Mouse (Mus musculus) lung, postnatal 0 days (tissue): ENCODE measurements around the gene Wdr82.

Source experiments
- CTCF ChIP-seq: IDR thresholded peaks from 2 replicates; pipeline ENCODE4 v1.5.1; 2016; ENCODE audit warnings: antibody characterized with exemption, mild to moderate bottlenecking
- EP300 ChIP-seq: IDR thresholded peaks from 2 replicates; pipeline ENCODE4 v1.6.1; 2016; ENCODE audit warnings: antibody characterized with exemption, mild to moderate bottlenecking, control low read depth

DNA sequence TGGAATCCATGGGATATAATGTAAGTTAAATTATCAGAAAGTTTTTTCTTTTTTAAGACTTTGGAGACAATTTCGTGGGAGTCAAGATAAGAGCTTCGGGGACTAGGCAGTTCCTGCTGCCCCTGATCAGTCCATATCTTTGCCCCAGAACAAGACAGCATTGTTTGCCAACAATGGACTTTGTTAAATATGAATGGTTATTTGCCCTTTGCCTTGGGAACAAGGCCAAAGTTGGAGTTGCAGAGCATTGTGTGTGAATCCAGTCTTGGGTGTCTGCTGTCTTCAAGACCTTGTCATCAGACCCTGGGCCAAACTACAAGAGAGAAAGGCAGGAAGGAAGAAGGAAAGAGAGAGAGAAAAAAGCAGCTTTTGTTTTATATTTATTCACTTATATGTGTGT, 4.0 kb upstream of the Wdr82 start:
- TF ChIP-seq CTCF (no peak), EP300 (no peak)
